Mouse (Mus musculus) retina, postnatal 1 day (tissue): ENCODE measurements around the gene Armc6.

Source experiments
- DNase-seq: peaks from one replicate; pipeline ENCODE4 v3.0.0-alpha.2; 2012

The Armc6 gene

GRCm38 (mm10) chr8:70193238-70193637 is 41.0 kb downstream of the Armc6 start:
- peak; percentile 13 for DNase-seq

GRCm38 (mm10) chr8:70188707-70189106 is 45.6 kb downstream of the Armc6 start:
- no peak for DNase-seq

- no peak for DNase-seq
Measured at GRCm38 (mm10) chr8:70183194-70183593, 51.1 kb downstream of the Armc6 start.

GRCm38 (mm10) chr8:70181903-70182252 is 52.4 kb downstream of the Armc6 start:
- DNase-seq = no peak

GRCm38 (mm10) chr8:70181212-70181902 is 52.9 kb downstream of the Armc6 start:
- no peak for DNase-seq

- peak; percentile 33 for DNase-seq
Measured at GRCm38 (mm10) chr8:70179082-70179481, 55.2 kb downstream of the Armc6 start.

- no peak for DNase-seq
Measured at GRCm38 (mm10) chr8:70178231-70178630, 56.0 kb downstream of the Armc6 start.

- DNase-seq = no peak
Measured at GRCm38 (mm10) chr8:70174079-70174478, 60.2 kb downstream of the Armc6 start.

- no peak for DNase-seq
Measured at GRCm38 (mm10) chr8:70173320-70173719, 60.9 kb downstream of the Armc6 start.

GRCm38 (mm10) chr8:70172043-70172681 is 62.1 kb downstream of the Armc6 start, which contains the start of gene Tmem161a:
Tmem161a (plus strand) TSS chr8:70172356.
- peak; percentile 97 for DNase-seq

- no peak for DNase-seq
Measured at GRCm38 (mm10) chr8:70171240-70171639, 63.0 kb downstream of the Armc6 start.

GRCm38 (mm10) chr8:70170748-70171147 is 63.5 kb downstream of the Armc6 start:
- no peak for DNase-seq
